Mouse (Mus musculus): ENCODE measurements at regions not wholly inside any gene's neighbourhood (a gene's known extent, or its start where the extent isn't known, plus 50 kb on each side); places are given as distances from the start of the nearest gene placed in this dataset.

- peak; percentile 16 to 46 (median 42); a peak in 5 of 6 replicates for TF ChIP-seq CTCF (IDR thresholded peaks at IDR 0.05 in 2 of 3, conservative IDR thresholded peaks at IDR 0.05 in 1 of 3; ENCODE audit: control insufficient read depth in 1 of 3, insufficient read depth in 1 of 3, low read depth in 2 of 3, low read length in 3 of 3, poor library complexity in 1 of 3, severe bottlenecking in 1 of 3)
- no peak for TF ChIP-seq MAZ (IDR thresholded peaks at IDR 0.05; ENCODE audit: low read depth, low read length)
- no peak for TF ChIP-seq MAX (IDR thresholded peaks at IDR 0.05; ENCODE audit: low read length)
- no peak for TF ChIP-seq USF1 (IDR thresholded peaks at IDR 0.05; ENCODE audit: low read depth, low read length)
- no peak for TF ChIP-seq EP300 (IDR thresholded peaks at IDR 0.05; ENCODE audit: low read depth in 1 of 2, low read length in 2 of 2)
- TF ChIP-seq ZC3H11A (IDR thresholded peaks at IDR 0.05; ENCODE audit: low read depth, low read length): no peak
- TF ChIP-seq POLR2AphosphoS5 (IDR thresholded peaks at IDR 0.05; ENCODE audit: borderline replicate concordance, low read depth, low read length): no peak
Measured at GRCm38 (mm10) chr8:12192006-12192405, 86.6 kb upstream of the A230072I06Rik start.

All from MEL (cell line).